Mouse (Mus musculus) left cerebral cortex, postnatal 10 days (tissue): ENCODE data around the gene Zfp768. TPM values are rescaled to one million over a fixed set of nuclear protein-coding genes. Genes with fewer than 3 reads are reported as not detected.
A peak's percentile ranks its signal among the peaks of the same experiment; 100 is the strongest.
"Not testable (repeated sequence)": the region's sequence is repeated elsewhere in the genome, so short reads cannot be mapped to it uniquely, and the experiment has no call there.

Experiments used
- DNase-seq, 2 experiments: peaks; one replicate each; pipeline ENCODE4 v3.0.0; 2021 to 2022; ENCODE audit warnings: low spot score in 2 of 2, mixed read lengths in 1 of 2; ENCODE audit errors: extremely low spot score in 1 of 2
- intact Hi-C: fragments of 180-260 bp; cut with DNase I; formaldehyde crosslinking; loops from one replicate; pipeline ENCODE4 v1.15.1; 2025
- total RNA-seq, 2 experiments: library from RNA; stranded (reverse); gene quantifications; 2 replicates each; pipeline ENCODE4 v1.2.3; 2021

Gene Zfp768
- total RNA-seq = 10 to 100 TPM; 13.2 to 14.2 TPM

DNA sequence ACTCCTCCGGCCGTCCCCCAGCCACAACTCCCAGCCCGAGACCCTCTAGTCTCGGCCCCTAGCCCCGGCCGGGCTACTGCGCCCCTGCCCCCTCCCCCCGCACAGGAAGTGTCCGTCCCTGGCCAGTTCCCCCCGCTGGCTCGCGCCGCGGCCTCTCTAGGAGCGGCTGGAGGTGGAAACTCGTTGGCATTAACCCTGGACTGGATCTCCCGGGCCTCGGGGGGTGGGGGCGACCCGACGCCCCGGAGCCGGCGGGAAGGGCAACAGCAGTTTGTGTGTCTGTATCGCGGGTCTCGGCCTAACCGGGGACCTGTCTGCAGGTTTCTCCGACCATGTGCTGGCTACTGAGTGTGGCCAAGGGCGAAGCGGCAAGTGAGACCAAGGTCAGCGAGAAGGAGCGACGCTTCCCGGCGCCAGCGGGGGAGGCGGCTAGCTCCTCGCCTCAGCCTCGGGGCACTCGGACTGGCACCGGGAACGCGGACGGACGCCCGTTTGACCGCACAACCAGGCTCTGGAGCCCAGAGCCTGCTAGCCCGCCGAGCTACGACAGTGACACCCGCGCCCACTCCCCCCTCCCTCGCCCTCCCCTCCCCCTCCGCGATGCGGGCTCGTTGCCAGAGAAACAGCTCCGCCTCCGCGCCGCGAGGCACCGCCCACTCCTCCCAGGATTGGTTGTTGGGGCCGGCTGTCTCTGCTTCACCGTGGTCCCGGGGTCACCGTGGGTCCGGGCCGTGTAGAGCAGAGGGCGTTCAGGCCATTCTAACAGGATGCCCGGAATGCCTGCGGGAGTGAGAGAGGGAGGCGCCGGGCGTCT lies at the start of gene Zfp768:
TSS of gene Zfp768 (minus strand) at position 78 of the 814 bp plus-strand sequence.
- peak; percentile 84 to 96 for DNase-seq
- intact Hi-C loops = no loop called here

DNA sequence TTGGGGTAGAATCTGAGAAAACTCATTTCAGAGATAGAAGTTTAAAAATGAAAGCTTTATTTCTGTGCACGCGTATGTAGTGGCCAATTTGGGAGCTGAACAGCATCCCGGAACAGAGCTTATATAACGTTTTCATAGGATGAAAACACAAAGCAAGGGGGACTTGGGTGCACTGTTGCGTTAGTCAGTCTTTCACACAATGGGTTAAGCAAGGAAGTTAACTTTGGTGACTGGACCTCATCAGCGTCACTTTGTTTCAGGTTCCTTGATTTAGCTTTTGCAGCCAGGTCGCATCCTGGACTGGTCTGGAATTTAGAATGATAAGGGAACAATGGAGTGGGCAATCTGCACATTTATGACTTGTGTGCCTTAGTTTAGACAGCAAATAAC lies 48.5 kb upstream of the Zfp768 start:
- no peak for DNase-seq
- intact Hi-C loops = no loop called here

GRCm38 (mm10) chr7:127393157-127393943 lies 48.0 kb upstream of the Zfp768 start, which contains the start of gene E430018J23Rik:
Gene E430018J23Rik, minus strand, starts transcription at chr7:127393629.
- intact Hi-C loops = no loop called here
- DNase-seq = peak; percentile 97

- no peak for DNase-seq
- intact Hi-C loops = no loop called here
Measured at GRCm38 (mm10) chr7:127392251-127392824, 46.9 kb upstream of the Zfp768 start.

DNA sequence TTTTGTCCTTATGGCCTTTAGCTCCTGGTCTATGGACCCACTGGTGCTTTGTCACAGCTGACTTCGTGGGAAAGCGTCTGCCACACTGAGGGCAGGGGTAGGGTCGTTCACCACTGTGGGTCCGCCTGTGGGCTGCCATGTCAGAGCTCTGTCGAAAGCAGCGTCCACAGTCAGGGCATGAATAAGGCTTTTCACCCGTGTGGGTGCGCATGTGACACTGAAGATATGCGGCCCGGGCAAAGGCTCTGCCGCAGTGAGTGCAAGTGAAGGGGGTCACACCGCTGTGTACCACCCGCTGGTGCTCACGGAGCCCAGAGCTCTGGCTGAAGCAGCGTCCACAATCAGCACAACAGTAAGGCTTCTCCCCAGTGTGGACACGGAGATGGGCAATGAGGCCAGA lies 46.1 kb upstream of the Zfp768 start:
- intact Hi-C loops = no loop called here

GRCm38 (mm10) chr7:127390306-127390705 lies 44.9 kb upstream of the Zfp768 start:
- intact Hi-C loops = no loop called here
- no peak for DNase-seq

More for the DNA sequence above, 46.1 kb upstream of the Zfp768 start:
- no peak for DNase-seq

DNA sequence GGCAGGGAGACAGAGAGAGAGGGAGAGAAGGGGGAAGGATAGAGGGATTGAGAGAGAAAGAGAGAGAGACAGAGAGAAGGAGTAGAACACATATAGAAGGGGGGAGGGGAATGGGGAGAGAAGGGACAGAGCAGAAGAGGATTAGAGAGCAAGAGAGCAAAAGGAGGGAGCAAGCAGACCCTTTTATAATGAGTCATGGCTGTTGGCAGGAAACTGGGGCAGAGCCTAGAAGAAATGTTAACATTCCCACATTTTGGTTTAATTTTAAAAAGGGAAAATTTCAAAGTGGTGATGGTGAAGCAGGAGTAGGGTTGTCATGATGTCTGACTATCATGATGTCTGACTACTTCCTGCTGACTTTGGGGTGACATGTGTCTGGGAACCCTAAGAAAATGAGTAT lies 42.8 kb upstream of the Zfp768 start:
- intact Hi-C loops, DNase-seq: not testable (repeated sequence)

DNA sequence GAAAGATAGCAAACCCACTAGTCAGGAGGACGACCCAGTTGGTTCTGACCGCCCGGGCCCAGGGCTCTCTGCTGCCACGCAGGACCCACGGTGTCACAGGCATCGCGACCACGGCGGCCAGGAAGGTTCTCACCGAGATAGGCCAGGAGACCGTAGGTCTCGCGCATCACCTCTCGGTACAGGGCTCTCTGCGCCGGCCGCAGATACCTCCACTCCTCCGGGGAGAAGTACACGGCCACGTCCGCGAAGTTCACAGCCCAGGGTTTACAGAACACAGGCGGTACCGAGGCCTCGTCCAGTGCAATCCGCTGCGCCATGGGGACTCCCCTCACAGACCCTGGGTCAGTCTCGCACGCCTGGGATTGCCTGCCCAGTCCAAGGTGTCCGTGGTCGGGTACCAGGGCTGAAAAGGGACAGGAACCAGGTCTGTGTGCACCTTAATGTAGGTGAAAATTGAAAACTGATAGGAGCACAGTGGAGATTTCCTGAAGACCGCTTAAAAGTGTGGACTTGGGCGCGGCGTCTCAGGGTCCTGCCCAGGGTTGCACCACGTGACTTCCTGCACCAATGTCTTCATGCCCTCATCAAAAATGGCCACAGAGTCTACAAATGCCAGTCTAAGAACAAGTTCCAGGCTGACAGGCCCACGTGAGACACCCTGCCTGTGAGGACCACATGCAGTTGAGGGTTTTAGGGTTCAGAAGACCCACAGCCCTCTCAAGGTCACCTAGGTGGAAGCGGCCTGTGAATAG lies 41.4 kb upstream of the Zfp768 start, which contains the start of gene 9130019O22Rik:
TSS of gene 9130019O22Rik (minus strand) at position 526 of the 752 bp plus-strand sequence.
- intact Hi-C loops = no loop called here

GRCm38 (mm10) chr7:127385560-127385959 lies 40.2 kb upstream of the Zfp768 start:
- intact Hi-C loops, DNase-seq: not testable (repeated sequence)

More for the DNA sequence above, 41.4 kb upstream of the Zfp768 start, which contains the start of gene 9130019O22Rik:
- peak; percentile 90 to 93 for DNase-seq

DNA sequence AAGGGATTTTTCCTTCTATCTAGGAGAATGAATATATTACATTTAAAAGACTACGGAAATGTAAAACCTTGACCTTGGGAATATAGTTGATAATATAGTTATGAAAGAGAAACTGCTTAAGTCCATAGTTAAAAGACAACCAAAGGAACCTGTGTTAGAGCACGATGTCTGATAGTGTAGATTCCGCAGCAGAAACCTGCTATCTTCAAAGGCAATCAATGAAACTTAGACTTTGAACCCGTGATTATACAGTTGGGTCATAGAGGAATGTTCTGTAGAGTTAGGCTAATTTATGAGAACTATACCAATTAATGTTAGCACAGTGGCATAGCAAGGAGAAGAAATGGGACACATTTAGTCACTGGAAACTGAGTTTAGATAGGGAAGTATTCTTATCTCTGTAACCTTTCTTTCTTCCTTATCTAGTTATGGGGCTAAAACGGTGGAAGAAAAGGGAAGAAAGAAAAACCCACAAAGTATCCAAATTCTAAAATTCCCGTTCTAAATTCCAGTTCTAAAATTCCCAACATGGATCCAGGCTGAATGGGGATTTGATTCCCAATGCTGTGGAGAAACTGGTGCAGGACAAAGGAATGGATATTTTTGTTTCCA lies 33.0 kb upstream of the Zfp768 start:
- intact Hi-C loops = no loop called here
- DNase-seq = no peak

GRCm38 (mm10) chr7:127375271-127376245 lies 30.2 kb upstream of the Zfp768 start, which contains the start of gene Zfp747:
Gene Zfp747, minus strand, starts transcription at chr7:127376050.
- intact Hi-C loops = not testable (repeated sequence)
- DNase-seq = peak; percentile 91 to 93

- intact Hi-C loops = not testable (repeated sequence)
Measured at GRCm38 (mm10) chr7:127371870-127372269, 26.5 kb upstream of the Zfp768 start.

GRCm38 (mm10) chr7:127371213-127371612 lies 25.8 kb upstream of the Zfp768 start:
- intact Hi-C loops = no loop called here
- DNase-seq = no peak

More at GRCm38 (mm10) chr7:127371870-127372269, 26.5 kb upstream of the Zfp768 start:
- not testable (repeated sequence) for DNase-seq

- intact Hi-C loops = no loop called here
- DNase-seq = no peak
Measured at GRCm38 (mm10) chr7:127366249-127366648, 20.9 kb upstream of the Zfp768 start.

- intact Hi-C loops = loop anchor here (5.0 kb wide), 2 partner anchors 108 to 133 kb away; no protein-coding TSS in a partner anchor
- no peak for DNase-seq
Measured at GRCm38 (mm10) chr7:127364166-127364565, 18.8 kb upstream of the Zfp768 start.

- peak in 1 of 2 experiments; percentile 38 for DNase-seq
- intact Hi-C loops = loop anchor here (5.0 kb wide), 2 partner anchors 109 to 134 kb away; no protein-coding TSS in a partner anchor
Measured at GRCm38 (mm10) chr7:127363475-127363921, 18.1 kb upstream of the Zfp768 start.

DNA sequence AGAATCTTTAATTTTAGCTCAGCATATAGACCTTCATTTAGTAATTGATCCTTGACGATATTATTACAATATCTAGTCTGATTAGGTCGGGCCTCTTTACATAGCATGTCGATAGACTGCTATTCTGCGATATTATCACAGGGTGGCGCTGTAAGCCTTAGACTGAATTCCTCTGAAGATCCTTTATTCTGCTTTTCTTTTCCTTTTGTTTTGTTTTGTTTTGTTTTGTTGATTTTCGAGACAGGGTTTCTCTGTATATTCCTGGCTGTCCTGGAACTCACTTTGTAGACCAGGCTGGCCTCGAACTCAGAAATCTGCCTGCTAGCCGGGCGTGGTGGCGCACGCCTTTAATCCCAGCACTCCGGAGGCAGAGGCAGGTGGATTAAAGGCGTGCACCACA lies 17.0 kb upstream of the Zfp768 start:
- not testable (repeated sequence) for DNase-seq

More for the DNA sequence above, 17.0 kb upstream of the Zfp768 start:
- intact Hi-C loops = loop anchor here (5.0 kb wide), 2 partner anchors 110 to 135 kb away; no protein-coding TSS in a partner anchor
